Mouse (Mus musculus) retina, postnatal 1 day (tissue): ENCODE results near the gene Tmem92.
A peak's percentile ranks its signal among the peaks of the same experiment; 100 is the strongest.
"Not testable (repeated sequence)": the region's sequence is repeated elsewhere in the genome, so short reads cannot be mapped to it uniquely, and the experiment has no call there.

Experiments used
- DNase-seq: peaks from one replicate; pipeline ENCODE4 v3.0.0-alpha.2; 2012

Gene Tmem92

GRCm38 (mm10) chr11:94782603-94783002, at the start of gene Tmem92:
Tmem92 (minus strand) TSS chr11:94782703.
- DNase-seq = no peak

DNA sequence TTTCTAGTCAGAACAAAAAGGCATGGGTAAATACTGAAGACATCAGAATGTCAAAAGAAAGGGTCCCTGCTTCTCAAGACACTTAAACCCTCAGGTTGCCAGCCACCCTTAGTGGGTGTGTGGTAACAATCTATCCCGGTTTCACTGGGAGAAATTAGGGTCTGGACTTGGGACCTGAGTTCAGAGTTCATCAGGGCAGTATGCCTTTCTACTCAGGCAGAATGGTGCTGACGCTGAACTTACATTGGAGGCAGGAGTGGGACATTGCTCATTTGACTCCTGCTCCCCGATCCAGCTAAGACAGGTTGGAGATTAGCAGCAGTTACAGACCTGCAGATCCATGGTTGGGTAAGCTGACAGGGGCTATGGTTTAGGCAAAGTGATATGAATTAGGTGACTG, 46.5 kb upstream of the Tmem92 start:
- no peak for DNase-seq

DNA sequence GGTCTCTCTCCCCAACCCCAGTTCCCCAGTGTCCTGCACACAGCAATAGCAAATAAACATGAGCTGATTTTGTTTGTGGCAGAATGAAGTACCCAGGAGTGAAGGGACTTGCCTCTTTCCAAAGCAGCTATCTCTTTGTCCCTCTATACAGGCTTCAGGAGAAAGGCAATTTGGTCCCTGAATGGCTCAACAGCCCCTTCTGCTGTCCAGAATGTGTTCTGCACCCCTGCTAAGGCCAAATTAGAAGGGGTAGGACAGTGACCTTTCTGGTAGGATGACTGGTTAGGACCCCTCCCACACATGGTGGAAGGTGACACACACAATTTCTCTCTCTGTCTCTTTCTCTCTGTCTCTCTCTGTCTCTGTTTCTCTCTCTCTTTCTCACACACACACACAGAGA, 36.9 kb upstream of the Tmem92 start:
- DNase-seq = peak; percentile 41

GRCm38 (mm10) chr11:94818946-94819345, 36.4 kb upstream of the Tmem92 start:
- DNase-seq = peak; percentile 49

DNA sequence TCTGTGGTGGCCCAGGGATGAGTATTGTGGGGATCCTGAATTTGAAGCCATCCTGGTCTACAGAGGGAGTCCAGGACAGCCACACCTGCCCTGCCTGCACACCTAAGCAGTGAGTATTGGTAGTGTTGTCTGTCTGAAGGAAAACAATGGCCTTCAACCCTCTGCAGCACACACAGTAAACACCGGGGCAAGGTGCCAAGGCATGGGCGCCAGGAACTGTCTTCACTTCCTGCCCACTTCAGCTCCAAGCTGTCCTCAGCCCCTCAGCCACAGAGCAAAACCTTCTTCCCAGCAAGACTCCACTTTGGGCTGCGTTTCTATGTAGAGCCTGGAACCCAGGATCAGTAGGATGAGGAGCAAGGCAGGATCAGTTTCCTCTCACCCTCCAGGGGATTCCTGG, 29.0 kb upstream of the Tmem92 start:
- DNase-seq = not testable (repeated sequence)

GRCm38 (mm10) chr11:94791700-94792099, 9.2 kb upstream of the Tmem92 start:
- DNase-seq = no peak

GRCm38 (mm10) chr11:94785247-94785646, 2.7 kb upstream of the Tmem92 start:
- DNase-seq = peak; percentile 70

DNA sequence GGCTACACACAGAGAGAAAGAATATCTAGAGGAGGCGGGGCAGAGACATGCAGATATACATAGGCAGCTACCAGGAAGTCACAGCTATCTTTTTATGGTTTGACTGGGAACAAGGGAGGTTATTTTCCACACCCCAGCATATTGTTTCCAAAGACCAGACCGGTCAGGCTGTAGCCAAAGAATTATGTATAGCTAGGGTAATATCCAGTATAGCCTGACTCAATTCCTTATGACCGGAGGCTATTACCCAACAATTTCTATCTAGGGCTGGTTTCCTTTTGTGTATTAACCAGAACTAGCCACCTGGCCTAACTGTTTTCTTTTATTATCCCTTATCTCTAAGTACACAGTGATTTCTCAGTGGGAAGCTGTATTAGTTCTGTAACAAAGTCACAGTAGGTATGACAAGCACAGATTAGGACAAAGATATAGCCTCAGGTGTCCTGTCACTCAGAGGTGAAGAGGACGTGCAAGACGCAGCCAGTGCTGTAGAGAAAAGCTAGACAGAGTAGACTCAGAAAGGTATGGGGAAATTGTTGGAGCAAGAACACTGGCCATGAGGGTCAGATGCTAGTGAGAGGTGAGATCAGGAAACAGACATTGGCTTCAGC, 7.5 kb downstream of the Tmem92 start:
- no peak for DNase-seq

GRCm38 (mm10) chr11:94773851-94774250, 8.7 kb downstream of the Tmem92 start:
- DNase-seq = no peak

- no peak for DNase-seq
Observed at GRCm38 (mm10) chr11:94772363-94773055, 10.0 kb downstream of the Tmem92 start.

DNA sequence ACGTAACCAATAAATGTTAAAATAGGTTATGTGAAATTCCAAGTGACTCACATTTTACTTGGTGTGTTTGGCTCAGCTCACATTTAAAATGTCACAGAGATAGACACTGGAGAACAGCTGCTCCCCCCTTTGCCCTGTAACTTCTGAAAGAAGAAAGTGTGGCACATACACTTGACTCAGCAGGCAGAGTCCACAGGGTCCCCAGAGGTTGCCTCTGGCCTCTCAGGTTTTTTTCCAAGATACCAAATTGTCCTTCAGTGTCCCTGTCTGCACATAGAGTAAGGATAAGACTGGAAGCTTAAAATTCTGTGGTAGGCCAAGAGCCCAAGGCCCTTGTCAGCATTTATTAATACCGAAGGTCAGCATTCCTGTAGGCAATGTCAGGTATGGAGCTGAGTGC, 15.3 kb downstream of the Tmem92 start:
- DNase-seq = no peak

- no peak for DNase-seq
Observed at GRCm38 (mm10) chr11:94762775-94763174, 19.7 kb downstream of the Tmem92 start.

DNA sequence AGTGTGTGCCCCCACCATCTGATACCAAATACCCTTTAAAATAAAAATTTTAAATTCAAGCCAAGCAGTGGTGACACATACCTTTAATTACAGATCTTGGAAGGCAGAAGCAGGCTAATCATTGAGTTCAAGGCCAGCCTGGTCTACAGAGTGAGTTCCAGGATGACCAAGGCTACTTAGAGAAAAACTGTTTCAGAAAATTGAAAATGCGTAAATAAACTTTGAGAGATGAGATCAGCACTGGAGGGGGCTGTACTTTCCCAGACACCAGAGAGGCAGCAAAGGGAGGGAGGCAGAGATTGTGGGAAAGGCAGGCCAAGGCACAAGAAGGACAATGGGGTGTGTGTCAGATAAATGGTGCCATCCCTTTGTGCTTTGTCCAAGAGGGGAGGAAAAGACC, 20.2 kb downstream of the Tmem92 start:
- DNase-seq = no peak

GRCm38 (mm10) chr11:94760799-94761198, 21.7 kb downstream of the Tmem92 start:
- no peak for DNase-seq

- DNase-seq = no peak
Observed at GRCm38 (mm10) chr11:94760364-94760763, 22.1 kb downstream of the Tmem92 start.

DNA sequence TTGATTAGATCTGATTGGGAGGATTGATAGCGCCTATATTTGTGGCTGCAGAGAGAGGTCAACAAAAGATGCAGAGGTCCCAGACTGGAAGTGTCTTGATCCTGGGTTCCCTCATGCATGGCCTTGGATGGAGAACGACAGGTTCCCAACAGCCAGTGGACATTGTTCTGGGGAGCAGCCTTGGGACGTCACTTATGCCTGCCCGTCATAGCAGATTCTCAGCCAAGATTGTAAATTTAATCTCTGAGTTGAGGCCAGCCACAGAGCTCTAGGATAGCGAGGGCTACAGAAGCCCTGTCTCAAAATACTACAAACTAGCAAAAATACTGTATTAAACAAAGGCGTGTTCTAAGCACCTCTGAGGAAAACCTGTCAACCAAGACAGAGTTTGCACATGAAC, 22.6 kb downstream of the Tmem92 start:
- no peak for DNase-seq

DNA sequence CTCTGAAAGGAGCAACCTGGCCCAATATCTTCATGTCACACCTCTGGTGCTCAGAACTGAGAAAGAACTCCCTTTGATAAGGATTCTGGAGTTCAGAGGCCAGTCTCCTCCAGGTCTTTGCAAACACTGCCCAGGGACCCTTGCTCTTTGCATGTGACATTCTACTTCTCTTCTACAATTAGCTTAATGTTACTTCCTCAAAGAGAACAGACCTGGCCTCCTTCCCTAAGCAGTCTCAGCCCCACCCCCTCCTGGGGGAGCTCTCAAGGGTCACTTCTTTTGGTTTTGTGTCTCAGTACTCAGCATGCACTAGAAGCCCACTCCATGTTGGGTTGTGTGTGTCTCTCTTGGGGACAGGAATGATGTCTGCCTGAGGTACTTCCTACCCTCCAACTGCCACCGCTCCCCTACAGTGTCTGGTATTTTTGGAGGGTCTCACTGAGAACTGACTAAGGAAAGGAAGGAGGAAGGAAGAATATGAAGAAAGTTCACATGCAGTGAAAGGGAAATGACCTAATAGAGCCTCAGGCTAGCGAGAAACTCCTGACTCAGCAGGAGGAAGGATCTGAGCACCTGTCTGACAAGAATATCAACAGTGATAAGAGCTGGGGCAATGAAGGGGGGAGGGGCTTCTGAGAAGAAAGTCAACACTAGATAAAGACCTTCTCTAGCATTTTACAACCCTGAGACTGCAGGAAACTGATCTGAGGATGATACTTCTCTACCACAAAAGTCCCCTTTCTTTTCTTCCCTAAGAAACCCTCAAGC, 29.4 kb downstream of the Tmem92 start:
- DNase-seq = no peak

GRCm38 (mm10) chr11:94741732-94742272, 40.7 kb downstream of the Tmem92 start, which contains the start of gene Cdc34b:
Cdc34b (plus strand) TSS chr11:94741782.
- DNase-seq = no peak

DNA sequence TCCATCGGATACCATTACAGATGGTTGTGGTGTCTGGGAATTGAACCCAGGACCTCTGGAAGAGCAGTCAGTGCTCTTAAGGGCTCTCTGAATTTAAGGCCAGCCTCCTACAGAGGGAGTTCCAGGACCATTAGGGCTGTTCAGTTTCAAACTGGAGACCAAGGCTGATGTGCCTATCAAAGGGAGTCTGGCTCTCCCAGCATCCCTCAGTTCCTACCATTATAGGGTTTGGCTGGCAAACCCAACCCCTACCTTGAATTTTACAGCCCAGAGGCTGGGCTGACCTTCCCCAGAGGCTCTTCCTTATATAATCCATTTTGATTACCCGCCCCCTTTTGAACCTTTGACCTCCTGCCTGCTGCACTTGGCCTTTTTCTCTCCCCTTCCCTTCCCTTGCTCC, 46.8 kb downstream of the Tmem92 start:
- DNase-seq = no peak

GRCm38 (mm10) chr11:94732773-94733172, 49.7 kb downstream of the Tmem92 start:
- peak; percentile 39 for DNase-seq

GRCm38 (mm10) chr11:94731229-94731628, 51.3 kb downstream of the Tmem92 start:
- peak; percentile 9 for DNase-seq

DNA sequence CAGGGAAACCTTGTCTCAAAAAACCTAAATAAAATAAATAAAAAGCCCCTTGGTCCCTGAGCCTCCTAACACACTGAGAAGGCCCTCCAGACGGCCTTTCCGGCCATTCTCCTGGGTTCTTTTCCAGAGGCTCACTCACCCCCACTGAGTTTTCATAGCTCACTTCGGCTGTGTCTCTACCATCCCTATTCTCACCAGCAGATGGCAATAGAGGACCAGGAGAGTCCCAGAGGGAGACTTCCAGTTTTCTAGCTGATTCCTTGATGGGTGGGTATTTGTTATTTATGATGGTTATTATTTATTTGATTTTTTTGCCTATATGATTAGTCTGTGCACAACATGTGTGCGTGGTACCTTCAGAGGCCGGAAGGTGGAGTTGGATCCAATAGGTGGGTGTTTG, 52.2 kb downstream of the Tmem92 start:
- peak; percentile 82 for DNase-seq

- DNase-seq = peak; percentile 30
Observed at GRCm38 (mm10) chr11:94729565-94729964, 52.9 kb downstream of the Tmem92 start.

DNA sequence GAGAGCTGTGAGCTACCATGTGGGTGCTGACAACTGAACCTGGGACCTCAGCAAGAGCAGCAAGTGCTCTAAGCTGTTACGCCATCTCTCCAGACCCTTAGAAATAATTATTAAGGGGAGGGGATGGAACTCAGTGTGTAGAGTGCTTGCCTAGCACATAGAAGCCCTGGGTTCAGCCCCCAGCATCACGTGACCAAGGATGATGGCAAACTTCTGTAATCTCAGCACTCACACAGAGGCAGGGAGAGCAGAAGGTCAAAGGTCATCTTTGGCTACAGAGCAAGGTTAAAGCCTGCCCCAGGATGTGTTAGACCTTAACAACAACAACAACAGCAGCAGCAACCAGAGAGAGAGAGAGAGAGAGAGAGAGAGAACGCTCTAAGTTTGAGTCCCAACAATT, 54.0 kb downstream of the Tmem92 start:
- DNase-seq = no peak
